Mouse (Mus musculus): ENCODE results near the gene Tmem178b.

GRCm38 (mm10) chr6:40098498-40098897 lies 225.4 kb downstream of the Tmem178b start:
- TF ChIP-seq MAX (IDR thresholded peaks at IDR 0.05; ENCODE audit: low read depth) (no peak), SRF (IDR thresholded peaks at IDR 0.05; ENCODE audit: control insufficient read depth, insufficient read length, low read depth) (no peak), POLR2A (IDR thresholded peaks at IDR 0.05; ENCODE audit: insufficient read length, low read depth) (no peak), E2F4 (IDR thresholded peaks at IDR 0.05; ENCODE audit: insufficient read depth) (no peak), POLR2AphosphoS2 (IDR thresholded peaks at IDR 0.05; ENCODE audit: insufficient read length, low read depth) (no peak), TCF12 (IDR thresholded peaks at IDR 0.05; ENCODE audit: insufficient read depth, poor library complexity, severe bottlenecking) (no peak), CEBPB (IDR thresholded peaks at IDR 0.05; ENCODE audit: insufficient read depth, poor library complexity, severe bottlenecking) (no peak), MYOD1 (IDR thresholded peaks at IDR 0.05; ENCODE audit: control insufficient read depth in 1 of 3, insufficient read length in 2 of 3, low read depth in 2 of 3) (no peak), MYOG (IDR thresholded peaks at IDR 0.05; ENCODE audit: control insufficient read depth in 1 of 3, insufficient read depth in 1 of 3, insufficient read length in 2 of 3, low read depth in 2 of 3) (no peak)

All from myocyte (in vitro differentiated cells).